ENCODE assay signal across 13 mouse cellular contexts in the genomic region with DNA sequence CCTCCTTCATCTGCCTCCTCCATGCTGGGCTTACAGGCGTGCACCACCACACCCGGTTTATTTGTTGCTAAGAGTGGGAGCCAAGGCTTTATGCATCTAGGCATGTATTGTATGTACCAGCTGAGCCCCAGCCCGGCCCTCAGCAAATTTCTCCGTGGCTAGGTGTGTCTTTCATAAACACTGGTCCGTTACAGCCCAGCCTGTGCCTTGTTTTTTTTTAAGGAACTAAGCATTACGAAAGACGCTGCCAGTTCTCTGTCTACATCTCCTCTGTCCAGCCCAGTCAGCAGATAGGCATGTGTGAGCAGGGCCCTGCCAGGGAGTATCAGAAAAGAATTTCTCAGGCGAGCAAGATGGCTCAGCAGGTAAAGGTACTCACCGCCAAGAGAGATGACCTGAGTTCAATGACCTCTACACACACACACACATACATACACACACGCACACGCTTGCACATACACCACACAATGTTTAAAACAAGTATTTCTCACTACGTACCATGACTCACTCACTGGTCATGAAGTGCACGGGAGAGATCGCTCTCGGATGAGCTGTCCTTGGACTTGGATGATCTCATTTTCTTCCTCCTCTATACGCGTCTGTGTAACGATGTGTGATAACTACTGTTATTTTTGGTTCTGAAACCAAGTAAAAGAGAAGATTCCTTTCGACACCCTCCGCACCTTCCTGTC. TPM values are rescaled to one million over a fixed set of nuclear protein-coding genes. Genes with fewer than 3 reads are reported as not detected.
A peak's percentile ranks its signal among the peaks of the same experiment; 100 is the strongest.
DNase-seq lines count a peak whose midpoint lies in the region; ATAC-seq and TF ChIP-seq lines count a peak whose summit lies in the region.
"Had no signal": no experiment of that assay in that cellular context is flagged by ENCODE, and none has a peak within 500 bp of the region (broad histone marks: within the 10 kb centered on the region; RNA-seq: fewer than 3 reads in every experiment).

No protein-coding gene starts in this region.

- H3K4me2 ChIP-seq in lung, postnatal 0 days (replicated peaks; ENCODE audit: low read depth, low read length) = no peak overlapping the region
- H3K4me2 ChIP-seq: forebrain, embryonic 12.5 days; heart, embryonic 12.5 days; limb, embryonic 12.5 days; midbrain, embryonic 15.5 days; stomach, embryonic 15.5 days had no signal

- H3K4me1 ChIP-seq in lung, postnatal 0 days (ENCODE audit: insufficient read depth, low read depth, low read length) = no peaks in the 10 kb centered on the region
- H3K4me1 ChIP-seq in lung, adult 2 months (ENCODE audit: control insufficient read depth, insufficient read depth, low read length) = no peaks in the 10 kb centered on the region
- peaks cover 7% of the 10 kb centered on the region; the same call in 1 of the 2 replicates for H3K4me1 ChIP-seq in bone marrow, adult 2 months (ENCODE audit: control insufficient read depth, insufficient read depth, low read length)
- H3K4me1 ChIP-seq: forebrain, embryonic 12.5 days; limb, embryonic 12.5 days; midbrain, embryonic 15.5 days; stomach, embryonic 15.5 days had no signal

- H3K4me3 ChIP-seq in lung, postnatal 0 days (ENCODE audit: low read depth, low read length) = no peak overlapping the region
- H3K4me3 ChIP-seq in lung, adult 2 months (replicated peaks; ENCODE audit: extremely low read depth, low read depth, low read length) = no peak overlapping the region
- H3K4me3 ChIP-seq in bone marrow, adult 2 months (replicated peaks; ENCODE audit: control insufficient read depth, low read depth, low read length) = no peak overlapping the region
- H3K4me3 ChIP-seq: forebrain, embryonic 12.5 days; heart, embryonic 12.5 days; limb, embryonic 12.5 days; midbrain, embryonic 15.5 days; stomach, embryonic 15.5 days had no signal

- H3K9me3 ChIP-seq in lung, postnatal 0 days (ENCODE audit: low read length) = no peaks in the 10 kb centered on the region
- H3K9me3 ChIP-seq: forebrain, embryonic 12.5 days; heart, embryonic 12.5 days; limb, embryonic 12.5 days; midbrain, embryonic 15.5 days; stomach, embryonic 15.5 days had no signal

- ATAC-seq in frontal cortex, adult (ENCODE audit: low TSS enrichment) = peak; percentile 69
- peak; percentile 35 for ATAC-seq in lung, postnatal 0 days
- peak; percentile 71 for ATAC-seq in megakaryocyte progenitor cell, adult 5-6 weeks (replicated peaks; ENCODE audit: poor library complexity)
- ATAC-seq: midbrain, embryonic 15.5 days had no signal

- H3K9ac ChIP-seq in lung, postnatal 0 days (replicated peaks; ENCODE audit: low read depth) = no peak overlapping the region
- H3K9ac ChIP-seq: forebrain, embryonic 12.5 days; heart, embryonic 12.5 days; limb, embryonic 12.5 days; midbrain, embryonic 15.5 days; stomach, embryonic 15.5 days had no signal

- H3K27me3 ChIP-seq in lung, postnatal 0 days (replicated peaks; ENCODE audit: insufficient read depth, low read length) = no peaks in the 10 kb centered on the region
- H3K27me3 ChIP-seq: forebrain, embryonic 12.5 days; heart, embryonic 12.5 days; limb, embryonic 12.5 days; midbrain, embryonic 15.5 days; stomach, embryonic 15.5 days had no signal

- no peaks in the 10 kb centered on the region for H3K36me3 ChIP-seq in lung, postnatal 0 days (ENCODE audit: insufficient read depth, low read length)

- no peak for TF ChIP-seq CTCF in lung, postnatal 0 days (IDR thresholded peaks at IDR 0.05)
- TF ChIP-seq CTCF in lung, adult 2 months (IDR thresholded peaks at IDR 0.05; ENCODE audit: insufficient read depth, low read length) = no peak
- no peak for TF ChIP-seq CTCF in bone marrow, adult 2 months (IDR thresholded peaks at IDR 0.05; ENCODE audit: control insufficient read depth, insufficient read depth, low read length)

- no peak for TF ChIP-seq POLR2A in lung, adult 2 months (IDR thresholded peaks at IDR 0.05; ENCODE audit: borderline replicate concordance, extremely low read depth, low read depth, low read length)
- no peak for TF ChIP-seq POLR2A in bone marrow, adult 2 months (IDR thresholded peaks at IDR 0.05; ENCODE audit: borderline replicate concordance, control insufficient read depth, low read depth, low read length)

- WGBS in lung, postnatal 0 days = 83% methylated on average over 20 of the region's 20 CpGs
- 73% methylated on average over 20 of the region's 20 CpGs for WGBS in lung, adult 2 months
- WGBS in bone marrow, adult 2 months = 57% methylated on average over 20 of the region's 20 CpGs

- no peak for TF ChIP-seq EP300 in lung, postnatal 0 days (IDR thresholded peaks at IDR 0.05)

- DNase-seq in frontal cortex, postnatal 25 days (ENCODE audit: low spot score in 2 of 2) = no peak
- DNase-seq in lung, postnatal 0 days (ENCODE audit: low spot score) = peak; percentile 47
- DNase-seq in lung, adult 2 months = no peak
- no peak for DNase-seq in B cell, adult 2 months
- DNase-seq in T-cell, adult 2 months (ENCODE audit: low spot score) = no peak

- H3K27ac ChIP-seq in lung, postnatal 0 days (ENCODE audit: low read length) = no peak overlapping the region
- H3K27ac ChIP-seq in bone marrow, adult 2 months (ENCODE audit: control insufficient read depth, insufficient read depth, low read depth, low read length, poor library complexity) = peak overlapping the region; percentile 75
- H3K27ac ChIP-seq: forebrain, embryonic 12.5 days; limb, embryonic 12.5 days; midbrain, embryonic 15.5 days; stomach, embryonic 15.5 days had no signal

RNA-seq across cellular contexts. Expression of a gene that starts 10.9 kb away (rescaled TPM):
- 5.9 and 6.0 TPM in 2 replicates for polyA plus RNA-seq in lung, postnatal 0 days (2015; fragmentation: Nextera tagmentation; extraction: Ambion mirVana)
- polyA plus RNA-seq in lung, adult 2 months (2012; rRNA removed) = 16.5 and 18.1 TPM in 2 replicates
- 11.3 and 12.4 TPM in 2 replicates for polyA plus RNA-seq in bone marrow, adult 2 months (2011; ENCODE audit: insufficient read depth, insufficient read length, low replicate concordance, missing spikeins)
- total RNA-seq in megakaryocyte progenitor cell, adult 5-6 weeks (2015) = 13.4 and 15.3 TPM in 2 replicates
- total RNA-seq in megakaryocyte progenitor cell, adult 5-6 weeks (2017) = 22.7 and 25.9 TPM in 2 replicates

RNA-seq across cellular contexts. Expression of a gene that starts 52.5 kb away (rescaled TPM):
- polyA plus RNA-seq in lung, postnatal 0 days (2015; fragmentation: Nextera tagmentation; extraction: Ambion mirVana) = 439 and 450 TPM in 2 replicates
- polyA plus RNA-seq in lung, adult 2 months (2012; rRNA removed) = 228 and 400 TPM in 2 replicates
- 75.0 and 92.5 TPM in 2 replicates for polyA plus RNA-seq in bone marrow, adult 2 months (2011; ENCODE audit: insufficient read depth, insufficient read length, low replicate concordance, missing spikeins)
- total RNA-seq in megakaryocyte progenitor cell, adult 5-6 weeks (2015) = 654 and 681 TPM in 2 replicates
- total RNA-seq in megakaryocyte progenitor cell, adult 5-6 weeks (2017) = 85.9 and 114 TPM in 2 replicates
